In the genomic region with DNA sequence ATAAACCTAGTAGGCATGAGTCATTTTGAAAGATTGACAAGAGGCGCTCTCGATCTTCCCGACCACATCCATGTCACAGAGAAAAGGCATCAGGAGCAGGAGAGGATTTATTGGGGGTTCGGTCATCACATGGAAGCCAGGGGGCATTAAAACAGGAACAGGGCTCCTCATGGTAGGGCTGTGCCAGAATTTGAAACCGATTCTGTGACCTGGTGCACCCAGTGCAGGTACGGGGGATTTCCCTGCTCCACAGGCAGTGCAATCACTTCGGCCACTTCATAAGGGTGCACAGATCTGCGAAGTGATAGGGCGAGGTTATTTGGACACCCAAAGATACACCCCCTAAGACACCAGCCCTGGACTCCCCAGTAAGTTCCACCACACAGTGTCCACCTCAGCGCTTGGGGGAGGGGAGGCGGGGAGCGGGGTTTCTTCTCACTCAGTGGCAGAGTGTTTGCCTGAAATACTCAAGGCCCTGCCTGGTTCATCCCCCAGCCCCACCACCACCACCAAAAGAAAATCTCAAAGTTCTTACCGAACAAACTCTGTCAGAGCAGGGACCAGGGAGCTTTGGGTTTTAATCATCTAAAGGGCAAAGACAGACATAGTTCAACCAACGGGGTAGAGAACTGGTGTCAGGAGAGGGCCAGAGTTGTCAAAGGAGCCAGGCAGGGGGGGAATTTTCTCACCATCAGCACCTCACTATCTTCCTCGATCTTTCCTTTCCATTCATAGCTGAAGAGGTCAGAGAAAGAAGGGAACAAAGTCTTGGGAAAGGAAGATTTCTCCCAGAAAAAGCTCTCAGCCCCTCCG, we compare ENCODE assay signal across 8 mouse cellular contexts. TPM values are rescaled to one million over a fixed set of nuclear protein-coding genes. Genes with fewer than 3 reads are reported as not detected.
DNase-seq lines count a peak whose midpoint lies in the region; ATAC-seq lines count a peak whose summit lies in the region.

No protein-coding gene starts in this region.

- peak overlapping the region; percentile 97 for H3K4me3 ChIP-seq in megakaryocyte, embryonic 14.5 days (replicated peaks)
- peak overlapping the region; percentile 70 for H3K4me3 ChIP-seq in limb, embryonic 11.5 days (ENCODE audit: low read depth, low read length)
- H3K4me3 ChIP-seq in stomach, embryonic 14.5 days (ENCODE audit: low read depth, low read length) = peak overlapping the region; percentile 66

- ATAC-seq in megakaryocyte, adult 5-6 weeks (ENCODE audit: poor library complexity, severe bottlenecking) = no peak
- ATAC-seq in limb, embryonic 11.5 days (ENCODE audit: insufficient number of reproducible peaks, low FRiP score, low TSS enrichment, low read depth) = no peak
- no peak for ATAC-seq in stomach, embryonic 14.5 days (ENCODE audit: insufficient number of reproducible peaks, insufficient read depth, low FRiP score, low read depth)

- H3K27ac ChIP-seq in limb, embryonic 11.5 days (replicated peaks; ENCODE audit: low read depth, low read length) = peak overlapping the region; percentile 57
- H3K27ac ChIP-seq in stomach, embryonic 14.5 days (ENCODE audit: low read length) = peak overlapping the region; percentile 84

- H3K9me3 ChIP-seq in megakaryocyte, embryonic 14.5 days = no peaks in the 10 kb centered on the region
- H3K9me3 ChIP-seq in limb, embryonic 11.5 days (ENCODE audit: control insufficient read depth, low read length) = no peaks in the 10 kb centered on the region
- H3K9me3 ChIP-seq in stomach, embryonic 14.5 days (ENCODE audit: control insufficient read depth, low read depth, low read length) = no peaks in the 10 kb centered on the region

- H3K36me3 ChIP-seq in megakaryocyte, embryonic 14.5 days (replicated peaks; ENCODE audit: low read length) = peaks cover 43% of the 10 kb centered on the region
- no peaks in the 10 kb centered on the region for H3K36me3 ChIP-seq in limb, embryonic 11.5 days (ENCODE audit: control insufficient read depth, insufficient read depth, low read length)
- H3K36me3 ChIP-seq in stomach, embryonic 14.5 days (ENCODE audit: control insufficient read depth, insufficient read depth, low read length) = peaks cover 17% of the 10 kb centered on the region

- H3K9ac ChIP-seq in limb, embryonic 11.5 days (ENCODE audit: low read length) = peak overlapping the region; percentile 77
- peak overlapping the region; percentile 63 for H3K9ac ChIP-seq in stomach, embryonic 14.5 days (replicated peaks; ENCODE audit: low read depth, low read length)

- H3K27me3 ChIP-seq in megakaryocyte, embryonic 14.5 days (replicated peaks) = no peaks in the 10 kb centered on the region
- no peaks in the 10 kb centered on the region for H3K27me3 ChIP-seq in limb, embryonic 11.5 days (ENCODE audit: control insufficient read depth, insufficient read depth, low read length)
- H3K27me3 ChIP-seq in stomach, embryonic 14.5 days (ENCODE audit: control insufficient read depth, insufficient read depth, low read length) = no peaks in the 10 kb centered on the region

- peaks cover 74% of the 10 kb centered on the region for H3K4me1 ChIP-seq in megakaryocyte, embryonic 14.5 days
- peaks cover 24% of the 10 kb centered on the region for H3K4me1 ChIP-seq in limb, embryonic 11.5 days (ENCODE audit: control insufficient read depth, insufficient read depth, low read length)
- peaks cover 35% of the 10 kb centered on the region for H3K4me1 ChIP-seq in stomach, embryonic 14.5 days (ENCODE audit: control insufficient read depth, insufficient read depth, low read length)

- WGBS in limb, embryonic 11.5 days = 60% methylated on average over 16 of the region's 16 CpGs
- 47% methylated on average over 16 of the region's 16 CpGs for WGBS in stomach, embryonic 14.5 days

- peak; percentile 32 for DNase-seq in cerebellum, adult 11 months
- DNase-seq in cerebellum, adult 8-10 months = no peak
- DNase-seq in limb, embryonic 11.5 days (ENCODE audit: low spot score) = peak; percentile 18
- DNase-seq in frontal cortex, adult 2 months (ENCODE audit: extremely low spot score in 1 of 2, low spot score in 1 of 2) = no peak
- no peak for DNase-seq in lung, adult 18-20 months

- H3K4me2 ChIP-seq in limb, embryonic 11.5 days (ENCODE audit: low read depth, severe bottlenecking) = peak overlapping the region; percentile 99
- peak overlapping the region; percentile 98 for H3K4me2 ChIP-seq in stomach, embryonic 14.5 days (replicated peaks; ENCODE audit: low read depth, low read length)

RNA-seq across cellular contexts. Expression of gene Cuta, which starts 1.3 kb away (rescaled TPM):
- 396 and 1,059 TPM in 2 replicates for polyA plus RNA-seq in megakaryocyte, embryonic 14.5 days (2012; ENCODE audit: insufficient read depth, low replicate concordance)
- total RNA-seq in megakaryocyte, adult 5-6 weeks (2015) = 138 and 155 TPM in 2 replicates
- 56.9 and 73.0 TPM in 2 replicates for total RNA-seq in megakaryocyte, adult 5-6 weeks (2017)
- 164 and 170 TPM in 2 replicates for polyA plus RNA-seq in limb, embryonic 11.5 days (2014; fragmentation: Nextera tagmentation; extraction: Ambion mirVana)
- polyA plus RNA-seq in stomach, embryonic 14.5 days (2014; fragmentation: Nextera tagmentation; extraction: Ambion mirVana) = 152 and 161 TPM in 2 replicates
- polyA plus RNA-seq in frontal cortex, adult 2 months (2012; rRNA removed) = 120 and 132 TPM in 2 replicates

RNA-seq across cellular contexts. Expression of gene Syngap1, which starts 3.0 kb away (rescaled TPM):
- polyA plus RNA-seq in megakaryocyte, embryonic 14.5 days (2012; ENCODE audit: insufficient read depth, low replicate concordance) = 3.0 and 4.4 TPM in 2 replicates
- 1.6 and 3.9 TPM in 2 replicates for total RNA-seq in megakaryocyte, adult 5-6 weeks (2015)
- 0.33 and 0.89 TPM in 2 replicates for total RNA-seq in megakaryocyte, adult 5-6 weeks (2017)
- 3.1 and 3.5 TPM in 2 replicates for polyA plus RNA-seq in limb, embryonic 11.5 days (2014; fragmentation: Nextera tagmentation; extraction: Ambion mirVana)
- 3.0 and 3.3 TPM in 2 replicates for polyA plus RNA-seq in stomach, embryonic 14.5 days (2014; fragmentation: Nextera tagmentation; extraction: Ambion mirVana)
- 212 and 226 TPM in 2 replicates for polyA plus RNA-seq in frontal cortex, adult 2 months (2012; rRNA removed)

RNA-seq across cellular contexts. Expression of gene Phf1, which starts 5.2 kb away (rescaled TPM):
- 31.7 and 44.3 TPM in 2 replicates for polyA plus RNA-seq in megakaryocyte, embryonic 14.5 days (2012; ENCODE audit: insufficient read depth, low replicate concordance)
- 11.6 and 11.7 TPM in 2 replicates for total RNA-seq in megakaryocyte, adult 5-6 weeks (2015)
- total RNA-seq in megakaryocyte, adult 5-6 weeks (2017) = 10.6 and 15.5 TPM in 2 replicates
- 4.7 and 5.0 TPM in 2 replicates for polyA plus RNA-seq in limb, embryonic 11.5 days (2014; fragmentation: Nextera tagmentation; extraction: Ambion mirVana)
- 8.9 and 9.9 TPM in 2 replicates for polyA plus RNA-seq in stomach, embryonic 14.5 days (2014; fragmentation: Nextera tagmentation; extraction: Ambion mirVana)
- polyA plus RNA-seq in frontal cortex, adult 2 months (2012; rRNA removed) = 44.1 and 44.7 TPM in 2 replicates

RNA-seq across cellular contexts. Expression of gene Kifc5b, which starts 21.2 kb away (rescaled TPM):
- 8.0 and 12.1 TPM in 2 replicates for polyA plus RNA-seq in megakaryocyte, embryonic 14.5 days (2012; ENCODE audit: insufficient read depth, low replicate concordance)
- 4.1 and 4.5 TPM in 2 replicates for total RNA-seq in megakaryocyte, adult 5-6 weeks (2015)
- total RNA-seq in megakaryocyte, adult 5-6 weeks (2017) = 10.8 and 13.8 TPM in 2 replicates
- polyA plus RNA-seq in limb, embryonic 11.5 days (2014; fragmentation: Nextera tagmentation; extraction: Ambion mirVana) = 7.3 and 9.8 TPM in 2 replicates
- polyA plus RNA-seq in stomach, embryonic 14.5 days (2014; fragmentation: Nextera tagmentation; extraction: Ambion mirVana) = 7.1 and 8.2 TPM in 2 replicates
- 4.2 and 4.5 TPM in 2 replicates for polyA plus RNA-seq in frontal cortex, adult 2 months (2012; rRNA removed)

RNA-seq across cellular contexts. Expression of gene Zbtb9, which starts 34.9 kb away (rescaled TPM):
- polyA plus RNA-seq in megakaryocyte, embryonic 14.5 days (2012; ENCODE audit: insufficient read depth, low replicate concordance) = 2.3 and 4.1 TPM in 2 replicates
- total RNA-seq in megakaryocyte, adult 5-6 weeks (2015) = 4.5 and 4.7 TPM in 2 replicates
- 13.3 and 14.4 TPM in 2 replicates for total RNA-seq in megakaryocyte, adult 5-6 weeks (2017)
- 11.5 and 14.0 TPM in 2 replicates for polyA plus RNA-seq in limb, embryonic 11.5 days (2014; fragmentation: Nextera tagmentation; extraction: Ambion mirVana)
- polyA plus RNA-seq in stomach, embryonic 14.5 days (2014; fragmentation: Nextera tagmentation; extraction: Ambion mirVana) = 9.8 and 10.5 TPM in 2 replicates
- polyA plus RNA-seq in frontal cortex, adult 2 months (2012; rRNA removed) = 16.7 and 17.4 TPM in 2 replicates

Comparison
In these comparisons a context has a peak if more than half of its experiments do, and no peak if none do; other contexts are left out.
1. DNase-seq: peak in cerebellum, adult 11 months (single experiment) and limb, embryonic 11.5 days (single experiment); none in cerebellum, adult 8-10 months (single experiment), frontal cortex, adult 2 months (0 of 2) and lung, adult 18-20 months (0 of 2).
2. RNA of gene Syngap1, which starts 3.0 kb away (polyA plus RNA-seq): 212 to 226 TPM in frontal cortex, adult 2 months; 3.1 to 3.5 TPM in limb, embryonic 11.5 days, 3.0 to 3.3 TPM in stomach, embryonic 14.5 days and 3.0 to 4.4 TPM in megakaryocyte, embryonic 14.5 days; every median in the first group is over 10 times any median in the second.
3. Peak in every context shown above with its lines, with median percentiles within 50 percentile points of each other: H3K4me3 ChIP-seq.